Mouse (Mus musculus): Measurements from ENCODE around the gene Ldlrad1.

Gene Ldlrad1

DNA sequence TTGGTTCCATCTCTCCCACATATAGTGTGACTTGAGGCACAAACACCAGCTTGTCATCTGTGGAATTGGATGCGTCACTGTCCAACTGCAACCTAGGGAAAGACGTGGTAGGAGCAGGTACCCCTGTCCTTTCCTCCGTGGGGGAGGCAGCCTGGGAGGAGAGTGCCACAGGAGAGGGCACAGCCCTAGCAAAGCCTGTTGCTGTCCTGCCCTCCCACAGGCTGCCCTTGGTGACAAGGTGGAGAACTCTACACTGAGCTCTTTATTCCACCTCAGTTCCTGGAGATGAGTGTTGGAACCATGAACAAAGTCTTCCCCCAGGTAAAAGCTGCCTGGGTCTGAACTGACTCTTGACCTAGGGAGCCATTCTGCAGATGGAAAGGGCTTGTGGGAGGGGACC, at the start of gene Ldlrad1:
TSS of gene Ldlrad1 (plus strand) at position 301 of the 400 bp plus-strand sequence.
- no peak for DNase-seq (ENCODE audit: low read depth, low spot score)

DNA sequence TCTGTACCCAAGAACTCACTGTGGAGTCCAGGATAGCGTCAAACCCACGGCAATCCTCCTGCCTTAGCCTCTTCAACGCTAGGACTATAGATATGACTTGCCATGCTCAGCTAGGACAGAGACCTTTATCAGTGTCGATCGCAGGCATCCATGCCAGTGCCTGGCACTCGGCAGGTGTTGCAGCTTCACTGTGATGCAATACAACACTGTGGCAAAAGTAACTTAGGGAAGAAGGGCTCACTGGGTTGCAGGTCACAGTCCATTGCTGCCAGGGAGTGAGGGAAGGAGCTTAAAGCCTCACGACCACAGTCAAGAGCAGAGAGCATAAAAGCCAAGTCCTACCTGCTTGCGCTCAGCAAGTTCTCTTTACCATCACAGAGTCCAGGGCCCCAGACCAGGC, 48.8 kb upstream of the Ldlrad1 start:
- DNase-seq (ENCODE audit: low read depth, low spot score): no peak

DNA sequence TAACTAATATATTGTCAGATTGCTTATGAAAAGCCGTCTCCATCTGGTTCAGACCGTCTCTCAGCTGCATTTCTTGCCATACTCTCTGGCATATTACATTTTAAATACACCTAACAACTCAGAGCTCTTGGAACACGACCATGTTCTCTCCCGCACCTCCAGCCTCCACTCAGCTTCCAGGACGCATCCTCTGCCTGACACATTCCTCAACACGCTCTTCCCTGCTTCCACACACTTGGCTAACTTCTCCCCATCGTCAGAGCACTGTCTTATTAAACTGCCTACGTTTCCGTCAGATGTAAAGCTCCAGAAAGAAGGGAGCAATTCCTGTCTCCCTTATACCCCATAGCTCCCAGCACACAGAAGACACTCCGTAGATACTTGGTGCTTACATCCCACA, 45.6 kb upstream of the Ldlrad1 start:
- no peak for DNase-seq (ENCODE audit: low read depth, low spot score)

DNA sequence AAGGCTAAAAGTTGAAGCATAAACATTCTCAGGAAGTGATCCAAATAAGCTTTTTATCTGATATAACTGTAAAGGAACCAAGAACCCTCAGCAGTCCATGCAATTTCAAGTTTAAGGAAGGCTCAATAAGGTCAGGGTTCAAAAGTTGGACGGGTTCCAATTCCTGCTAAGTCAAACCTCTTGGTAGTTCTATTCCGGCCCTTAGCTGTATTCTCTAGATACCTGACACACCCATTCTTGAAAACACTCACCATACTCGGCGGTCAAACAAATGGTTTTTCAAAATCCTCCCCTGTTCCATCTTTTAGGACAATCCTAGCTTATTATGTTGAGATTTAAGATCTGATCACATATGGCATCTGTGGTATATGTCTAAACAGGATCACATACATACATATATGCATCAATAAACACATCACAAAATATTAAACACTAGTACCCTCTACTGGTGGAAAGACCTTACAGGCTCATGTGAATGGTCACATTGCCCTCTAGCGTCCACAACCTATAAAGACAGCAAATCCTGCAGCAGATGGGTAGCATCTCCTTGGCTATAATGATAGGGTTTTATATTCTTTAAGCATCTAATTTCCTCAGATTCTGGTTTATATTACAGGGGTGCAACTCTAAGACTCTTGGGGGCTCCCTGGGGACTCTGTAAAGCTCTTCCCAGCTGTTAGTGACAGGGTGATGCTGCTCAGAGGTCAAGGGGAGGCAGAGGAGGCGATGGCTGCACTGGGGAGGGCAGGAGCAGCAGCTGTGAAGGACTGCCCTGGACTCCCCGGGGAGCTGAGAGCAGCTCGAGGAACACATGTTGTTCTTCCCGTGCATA, 45.0 kb upstream of the Ldlrad1 start:
- no peak for DNase-seq (ENCODE audit: low read depth, low spot score)

DNA sequence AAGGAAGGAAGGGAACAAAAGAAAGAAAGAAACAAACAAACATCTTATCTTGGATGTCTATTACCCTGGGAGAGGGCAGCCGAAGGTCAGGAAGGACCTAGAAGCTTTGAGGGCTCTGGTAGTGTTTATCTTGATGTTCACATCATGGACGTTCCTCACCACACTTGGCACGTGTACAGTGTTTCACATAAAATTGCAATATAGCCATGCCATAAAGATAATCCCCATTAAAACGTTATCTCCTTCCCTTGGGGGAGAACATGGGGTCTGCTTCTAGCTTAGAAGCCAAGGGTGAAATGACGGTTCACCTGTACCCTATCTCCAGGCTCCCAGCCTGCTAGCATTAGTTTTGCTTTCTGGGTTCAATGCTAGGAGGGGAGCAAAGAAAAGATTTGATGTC, 42.3 kb upstream of the Ldlrad1 start:
- no peak for DNase-seq (ENCODE audit: low read depth, low spot score)

DNA sequence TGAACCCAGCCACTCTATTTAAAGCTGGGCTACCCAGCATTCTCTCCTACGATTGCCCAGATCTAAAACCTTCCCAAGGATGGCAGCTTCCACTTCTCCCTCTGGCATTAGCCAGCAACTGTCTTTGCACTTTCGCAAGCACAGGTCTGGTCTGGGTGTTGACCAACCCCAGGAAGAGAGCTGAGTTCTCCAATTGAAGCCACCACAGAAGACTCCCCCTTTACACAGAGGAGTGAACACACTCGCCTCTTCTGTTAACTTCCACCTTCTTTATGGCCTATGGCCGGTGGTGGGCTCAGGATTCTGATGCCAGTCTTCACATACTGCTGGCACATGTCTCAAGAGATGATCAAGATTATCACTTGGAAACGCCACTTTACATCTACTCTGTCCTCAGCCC, 41.2 kb upstream of the Ldlrad1 start:
- DNase-seq (ENCODE audit: low read depth, low spot score): no peak

DNA sequence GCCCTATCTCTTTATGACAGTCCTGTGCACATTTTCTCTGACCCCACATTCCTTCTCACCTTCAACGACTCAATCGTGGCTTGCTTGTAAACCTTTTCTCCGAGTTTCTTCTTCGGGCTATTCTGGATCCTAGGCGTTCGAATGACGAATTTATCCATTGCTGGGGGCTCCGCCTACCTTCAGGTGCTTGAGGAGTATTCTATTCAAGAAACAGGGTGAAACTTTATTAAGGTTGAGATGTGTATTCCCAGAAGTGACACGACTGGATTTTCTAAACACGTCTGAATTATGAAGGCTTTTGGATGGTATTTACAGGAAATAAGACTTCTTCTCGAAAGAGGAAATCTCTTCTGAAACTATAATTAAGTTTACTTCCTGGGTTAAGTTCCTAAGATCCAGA, 31.5 kb upstream of the Ldlrad1 start:
- no peak for DNase-seq (ENCODE audit: low read depth, low spot score)

DNA sequence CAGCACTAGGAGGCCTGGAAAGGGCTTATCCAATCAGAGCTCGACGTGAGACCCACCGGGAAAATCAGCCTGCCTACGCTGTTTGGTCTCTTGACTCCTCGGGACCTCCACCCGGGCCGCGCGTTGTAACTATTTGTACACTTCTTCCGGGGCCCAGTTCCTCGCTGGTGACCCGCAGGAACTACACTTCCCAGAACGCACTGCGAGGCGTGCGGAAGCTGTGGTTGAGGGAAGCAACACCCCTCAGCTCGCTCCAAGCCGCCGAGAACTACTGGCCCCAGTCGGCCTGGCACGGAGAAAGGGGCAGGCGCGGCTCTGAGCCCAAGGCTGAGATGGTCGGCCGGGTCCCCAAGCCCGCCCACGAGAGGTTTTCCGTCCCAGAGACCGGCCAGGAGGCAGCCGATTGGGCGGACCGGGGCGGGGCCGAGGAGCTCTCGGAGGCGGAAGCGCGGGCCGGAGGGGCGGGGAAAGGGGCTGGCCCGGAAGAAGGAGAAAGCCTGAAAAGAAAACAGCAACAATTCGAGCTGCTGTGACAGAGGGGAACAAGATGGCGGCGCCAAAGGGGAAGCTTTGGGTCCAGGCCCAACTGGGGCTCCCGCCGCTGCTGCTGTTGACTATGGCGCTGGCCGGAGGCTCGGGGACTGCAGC, 30.7 kb upstream of the Ldlrad1 start, which contains the start of gene Tmem59:
TSS of gene Tmem59 (plus strand) at position 218 of the 648 bp plus-strand sequence.
- DNase-seq (ENCODE audit: low read depth, low spot score): peak; percentile 91

DNA sequence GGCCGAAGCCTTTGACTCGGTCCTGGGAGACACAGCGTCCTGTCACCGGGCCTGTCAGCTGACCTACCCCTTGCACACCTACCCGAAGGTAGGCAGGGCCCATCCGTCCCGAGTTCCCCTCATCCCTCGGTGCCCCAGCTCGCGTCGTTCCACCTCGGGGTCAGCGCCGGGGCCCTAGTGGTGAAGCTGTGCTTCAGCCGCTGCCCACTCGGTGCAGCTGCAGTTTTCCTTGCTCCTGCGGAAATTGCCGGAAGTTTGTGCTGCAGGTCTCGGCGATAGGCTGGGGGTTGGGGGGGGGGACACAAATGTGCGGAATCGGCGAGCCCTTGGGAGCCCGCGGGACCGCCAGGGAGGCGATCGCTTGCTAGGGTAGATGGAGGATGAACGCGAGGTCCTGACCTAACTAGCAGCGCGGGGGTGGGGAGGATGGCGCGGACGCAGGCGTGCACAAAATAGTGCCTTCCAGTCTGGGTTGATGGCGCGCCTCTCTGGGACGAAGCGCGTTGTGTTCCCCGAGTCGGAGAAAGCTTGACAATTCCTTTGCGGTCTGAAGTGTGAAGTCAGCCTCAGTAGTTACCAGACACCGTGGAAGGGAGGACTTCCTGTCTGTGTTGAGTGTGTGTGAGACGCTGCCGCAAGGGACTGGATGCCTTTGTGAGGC, 30.0 kb upstream of the Ldlrad1 start, which contains the start of gene Tceanc2:
TSS of gene Tceanc2 (minus strand) at position 287 of the 661 bp plus-strand sequence.
- DNase-seq (ENCODE audit: low read depth, low spot score): no peak

DNA sequence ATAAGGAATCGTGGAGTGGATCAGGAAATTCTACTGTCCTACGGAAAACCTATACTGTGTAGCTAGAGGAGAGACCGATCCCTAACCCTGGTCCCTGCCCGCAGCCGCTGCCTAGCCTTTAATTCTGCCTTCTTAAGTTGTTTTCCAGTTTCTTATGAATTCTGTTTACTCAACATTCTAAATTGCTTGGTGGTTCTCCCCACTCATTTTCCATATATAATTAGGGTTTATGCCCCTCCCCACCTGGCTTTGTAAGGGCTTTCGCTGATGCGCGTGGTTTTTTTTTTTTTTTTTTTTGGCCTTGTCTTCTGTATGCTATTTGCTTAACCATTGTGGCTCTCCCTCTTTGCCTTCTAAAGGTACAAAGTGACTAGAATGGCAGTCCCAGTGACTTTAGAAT, 29.4 kb upstream of the Ldlrad1 start:
- DNase-seq (ENCODE audit: low read depth, low spot score): no peak

DNA sequence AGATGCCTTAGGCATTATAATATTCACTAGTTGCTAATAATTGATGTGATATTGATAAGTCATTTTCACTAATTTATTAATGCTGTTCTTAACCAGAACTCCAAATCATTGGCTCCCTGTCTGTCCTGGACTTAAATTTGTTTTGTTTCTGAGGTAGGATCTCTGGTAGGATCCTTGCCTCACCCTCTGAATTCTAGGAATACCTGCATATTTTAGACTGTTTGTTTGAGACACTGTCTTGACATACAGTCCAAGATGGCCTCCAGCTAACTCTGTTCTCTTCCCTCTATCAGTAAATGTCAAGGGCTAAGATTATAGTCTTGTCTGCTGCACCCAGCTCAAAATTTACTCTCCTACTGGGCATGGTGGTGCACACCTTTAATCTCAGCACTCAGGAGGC, 28.2 kb upstream of the Ldlrad1 start:
- DNase-seq (ENCODE audit: low read depth, low spot score): no peak

DNA sequence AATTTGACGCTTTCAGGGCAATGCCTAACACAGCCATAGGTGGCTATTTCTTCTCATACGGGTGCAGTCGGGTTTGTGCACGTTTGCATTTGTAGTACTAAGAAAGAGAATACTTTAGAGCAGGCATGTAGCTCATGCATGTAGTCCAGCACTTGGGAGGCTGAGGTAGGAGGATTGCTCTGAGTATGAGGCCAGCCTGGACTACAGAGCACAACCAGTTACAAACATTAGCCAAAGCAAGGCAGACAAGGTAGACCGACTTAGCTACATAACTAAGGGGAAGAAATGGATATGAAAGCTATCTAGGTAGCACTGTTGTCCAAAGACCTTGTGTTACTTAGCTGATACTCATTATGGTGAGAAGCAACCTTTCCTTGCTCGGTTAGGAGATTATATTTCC, 27.1 kb upstream of the Ldlrad1 start:
- no peak for DNase-seq (ENCODE audit: low read depth, low spot score)

DNA sequence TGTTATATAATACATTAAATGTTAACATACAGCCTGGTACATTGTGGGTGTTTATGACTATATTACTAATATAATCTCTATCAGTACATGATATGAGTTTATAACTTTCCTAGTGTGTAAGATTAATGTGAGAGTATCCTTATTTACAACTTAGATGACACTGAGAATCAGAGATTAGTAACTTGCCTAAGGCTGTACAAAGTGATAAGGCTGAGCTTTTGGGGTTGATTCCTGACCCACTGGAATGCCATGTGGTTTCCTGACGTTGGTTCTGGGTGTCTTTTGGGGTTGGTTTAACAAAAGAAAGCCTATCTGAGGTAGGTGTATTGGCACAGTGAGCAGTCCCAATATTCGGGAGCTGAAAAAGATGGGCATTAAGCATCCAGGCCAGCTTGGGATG, 26.2 kb upstream of the Ldlrad1 start:
- no peak for DNase-seq (ENCODE audit: low read depth, low spot score)

DNA sequence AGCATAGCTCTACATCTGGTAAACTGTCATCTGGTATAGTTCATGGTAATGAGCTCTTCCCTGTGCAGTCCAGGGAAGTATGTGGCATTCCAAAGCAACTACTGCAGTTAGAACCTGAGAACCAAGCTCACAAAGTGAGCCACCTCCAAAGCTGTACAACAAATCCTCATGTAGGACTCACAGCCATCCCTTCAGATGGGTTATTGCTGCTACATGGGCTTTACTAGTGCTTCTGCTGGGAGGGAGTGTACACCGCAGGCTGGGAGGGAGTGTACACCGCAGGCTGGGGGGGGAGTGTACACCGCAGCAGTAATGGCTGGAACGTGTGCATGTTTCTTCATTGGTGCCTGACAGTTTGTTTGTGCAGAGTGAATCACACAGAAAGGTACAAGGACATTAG, 25.8 kb upstream of the Ldlrad1 start:
- no peak for DNase-seq (ENCODE audit: low read depth, low spot score)

DNA sequence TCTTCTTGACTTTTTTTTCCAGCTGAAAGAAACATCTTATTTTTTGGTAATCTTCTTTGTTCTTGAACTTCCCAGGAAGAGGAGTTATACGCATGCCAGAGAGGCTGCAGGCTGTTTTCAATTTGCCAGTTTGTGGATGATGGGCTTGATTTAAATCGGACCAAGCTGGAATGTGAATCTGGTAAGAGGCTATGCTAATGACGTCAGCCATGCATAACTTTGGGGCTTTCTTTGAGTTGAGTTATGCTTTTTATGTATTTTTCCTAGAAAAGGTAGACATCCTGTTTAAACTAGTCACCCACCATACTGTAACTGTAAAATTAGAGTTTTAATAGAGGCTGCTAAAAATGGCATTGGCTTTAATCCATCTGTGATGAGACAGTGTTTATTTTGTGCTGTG, 23.3 kb upstream of the Ldlrad1 start:
- no peak for DNase-seq (ENCODE audit: low read depth, low spot score)

DNA sequence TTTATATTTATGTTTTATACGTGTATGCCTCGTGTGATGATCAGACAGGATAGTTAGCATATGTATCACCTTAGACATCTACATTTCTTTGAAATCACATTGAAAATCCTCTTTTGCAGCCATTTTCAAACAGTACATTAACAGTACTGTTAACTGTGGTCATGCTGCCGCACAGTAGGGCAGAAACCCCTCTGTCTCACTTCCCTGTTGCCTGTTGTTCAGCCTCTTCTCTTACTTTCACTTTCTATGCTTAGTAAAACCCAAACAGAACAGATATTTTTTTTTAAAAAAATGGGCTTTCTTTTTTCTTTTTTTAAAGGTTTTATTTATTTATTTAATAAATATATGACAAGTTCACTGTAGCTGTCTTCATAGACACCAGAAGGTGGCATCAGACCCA, 15.1 kb upstream of the Ldlrad1 start:
- DNase-seq (ENCODE audit: low read depth, low spot score): no peak

DNA sequence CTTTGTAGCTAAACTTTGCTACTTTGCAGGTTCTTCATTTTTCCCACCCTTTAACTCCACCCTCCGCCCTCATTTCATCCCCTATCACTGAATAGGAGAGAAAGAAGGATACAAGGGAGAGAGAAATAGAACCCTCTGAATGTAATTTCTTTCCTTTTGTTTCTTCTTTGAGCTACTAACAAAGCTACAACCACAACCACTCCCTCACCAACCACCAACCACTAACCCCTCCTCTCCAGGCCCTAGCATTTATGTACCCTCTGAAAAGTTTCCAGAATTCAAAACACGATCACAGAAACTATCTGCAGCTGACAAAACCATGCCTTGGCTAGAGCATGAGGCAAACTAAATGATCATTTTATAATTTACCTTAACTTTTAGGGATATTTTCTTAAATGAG, 12.5 kb upstream of the Ldlrad1 start:
- DNase-seq (ENCODE audit: low read depth, low spot score): no peak

DNA sequence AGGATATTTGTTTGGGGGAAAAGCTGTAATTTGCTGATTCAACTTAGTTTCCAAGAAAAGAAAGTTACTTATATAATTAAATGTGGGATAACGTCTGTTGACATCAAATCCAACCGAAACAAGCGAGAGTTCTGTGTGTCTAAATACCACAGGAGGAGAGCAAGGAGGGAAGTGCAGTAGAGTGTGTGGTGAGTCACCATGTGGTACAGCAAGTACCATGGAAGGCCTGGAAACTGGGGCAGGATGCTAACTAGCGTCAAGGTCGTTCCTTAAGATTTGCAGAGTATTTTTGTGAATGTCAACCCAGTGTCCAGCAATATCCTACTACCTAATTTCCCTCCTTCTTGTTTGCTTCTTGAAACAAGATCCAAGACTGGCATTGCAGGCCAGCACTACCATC, 10.9 kb upstream of the Ldlrad1 start:
- DNase-seq (ENCODE audit: low read depth, low spot score): no peak

DNA sequence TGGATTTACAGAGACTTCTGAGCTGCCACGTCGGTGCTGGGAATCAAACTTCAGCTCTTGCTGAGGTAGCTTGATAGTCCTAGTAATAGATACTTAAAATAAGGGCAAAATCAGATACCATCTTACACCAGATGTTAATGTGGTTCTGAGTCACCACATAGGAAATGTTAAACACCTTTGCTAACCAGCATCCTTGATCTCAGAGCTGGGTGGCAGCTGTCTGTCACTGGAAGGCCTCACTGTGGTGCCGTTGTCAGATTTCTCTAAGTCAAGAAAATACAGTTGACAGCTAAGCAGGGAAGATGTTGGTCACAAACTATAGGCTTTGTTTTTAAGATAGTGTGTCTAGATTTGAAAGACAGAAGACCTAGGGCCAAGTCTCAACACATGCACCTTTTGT, 7.2 kb upstream of the Ldlrad1 start:
- no peak for DNase-seq (ENCODE audit: low read depth, low spot score)

DNA sequence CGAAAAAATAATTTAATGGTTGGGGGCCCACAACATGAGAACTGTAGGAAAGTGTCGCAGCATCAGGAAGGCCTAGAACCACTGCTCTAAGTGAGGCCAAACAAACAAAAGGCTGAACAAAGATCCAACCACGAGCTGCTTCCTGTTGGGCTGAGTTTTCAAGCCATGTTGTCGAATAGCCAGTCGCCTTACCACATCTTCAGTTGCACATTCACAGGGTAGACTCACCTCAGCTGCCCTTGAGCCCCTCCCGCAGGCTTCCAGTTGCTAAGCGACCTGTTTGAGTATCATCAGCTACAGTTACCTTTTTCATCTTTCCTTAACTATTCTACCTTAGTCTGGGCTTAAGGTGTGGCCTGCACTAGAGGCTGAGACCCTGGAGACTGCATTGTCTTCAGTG, 6.0 kb upstream of the Ldlrad1 start:
- DNase-seq (ENCODE audit: low read depth, low spot score): no peak

DNA sequence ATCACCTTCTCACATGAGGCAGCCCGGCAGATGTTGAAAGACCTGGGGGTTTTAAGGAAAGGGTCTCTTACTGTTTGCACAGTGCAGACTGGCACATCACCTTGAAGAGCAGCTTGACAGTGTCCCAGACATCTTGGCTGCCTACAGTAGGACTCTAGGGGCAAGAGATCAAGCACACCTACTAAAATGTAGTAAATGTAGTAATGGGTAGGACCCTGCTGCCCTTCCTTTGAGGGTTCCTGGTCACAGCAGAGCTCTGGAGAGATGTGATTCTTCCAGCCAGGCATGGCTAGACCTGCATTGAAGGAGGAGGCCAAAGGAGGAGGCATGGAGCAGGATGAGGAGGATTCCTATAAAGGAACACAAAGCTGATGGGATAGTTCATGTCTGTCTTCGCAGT, 2.0 kb upstream of the Ldlrad1 start:
- DNase-seq (ENCODE audit: low read depth, low spot score): no peak

DNA sequence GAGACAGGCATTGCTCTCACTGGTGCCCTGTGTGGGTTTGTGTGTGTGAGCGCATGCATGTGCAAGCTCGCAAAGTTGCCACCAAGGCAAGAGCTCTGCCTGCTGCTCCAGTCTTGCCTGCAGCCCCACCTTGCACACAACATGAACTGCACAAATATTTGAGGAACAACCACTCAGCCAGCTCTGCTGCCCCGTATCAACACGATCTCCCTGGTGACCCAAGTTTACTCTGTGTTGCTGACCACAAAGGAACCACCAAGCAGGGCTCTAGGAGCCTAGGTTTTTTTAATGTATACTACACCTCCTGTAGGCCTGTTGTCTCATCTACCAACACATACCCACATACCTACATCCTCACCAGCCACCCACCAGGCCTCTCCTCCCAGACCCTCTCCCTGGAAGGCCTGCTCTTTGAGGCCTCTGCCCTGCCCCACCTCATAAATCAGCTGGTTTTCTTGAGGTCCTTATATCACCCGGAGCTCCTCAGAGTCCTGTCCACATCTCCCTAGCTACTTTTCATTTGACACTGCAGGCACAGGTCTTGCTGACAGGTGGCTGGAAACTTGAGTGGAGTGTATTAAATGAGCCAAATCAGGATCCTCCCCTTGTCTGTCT, 1.6 kb downstream of the Ldlrad1 start:
- no peak for DNase-seq (ENCODE audit: low read depth, low spot score)
